Mouse (Mus musculus): ENCODE measurements around the gene Otx2.

Otx2 gene

GRCm38 (mm10) chr14:48673541-48673940 lies at the start of gene Otx2:
TSS of gene Otx2 (minus strand) at chr14:48673819.
- no peak for DNase-seq

DNA sequence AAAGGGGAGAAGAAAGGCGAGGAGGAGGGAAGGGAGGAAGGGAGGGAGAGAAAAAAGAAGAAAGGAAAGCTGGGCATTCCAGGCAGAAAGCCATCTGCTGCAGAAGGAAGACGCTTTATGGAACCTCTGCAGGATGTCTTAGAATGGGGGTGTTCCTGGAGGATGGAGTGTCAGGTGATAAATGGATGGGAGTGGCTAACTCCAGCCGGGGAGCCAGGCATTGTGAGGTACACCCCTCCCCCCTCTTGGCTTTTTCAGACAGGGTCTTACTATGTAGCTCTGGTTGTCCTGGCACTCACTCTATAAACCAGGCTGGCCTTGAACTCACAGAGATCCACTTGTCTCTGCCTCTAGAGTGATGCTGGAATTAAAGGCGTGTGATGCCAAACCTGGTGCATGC lies 49.1 kb upstream of the Otx2 start:
- DNase-seq = no peak

GRCm38 (mm10) chr14:48719296-48719695 lies 45.7 kb upstream of the Otx2 start:
- DNase-seq = no peak

DNA sequence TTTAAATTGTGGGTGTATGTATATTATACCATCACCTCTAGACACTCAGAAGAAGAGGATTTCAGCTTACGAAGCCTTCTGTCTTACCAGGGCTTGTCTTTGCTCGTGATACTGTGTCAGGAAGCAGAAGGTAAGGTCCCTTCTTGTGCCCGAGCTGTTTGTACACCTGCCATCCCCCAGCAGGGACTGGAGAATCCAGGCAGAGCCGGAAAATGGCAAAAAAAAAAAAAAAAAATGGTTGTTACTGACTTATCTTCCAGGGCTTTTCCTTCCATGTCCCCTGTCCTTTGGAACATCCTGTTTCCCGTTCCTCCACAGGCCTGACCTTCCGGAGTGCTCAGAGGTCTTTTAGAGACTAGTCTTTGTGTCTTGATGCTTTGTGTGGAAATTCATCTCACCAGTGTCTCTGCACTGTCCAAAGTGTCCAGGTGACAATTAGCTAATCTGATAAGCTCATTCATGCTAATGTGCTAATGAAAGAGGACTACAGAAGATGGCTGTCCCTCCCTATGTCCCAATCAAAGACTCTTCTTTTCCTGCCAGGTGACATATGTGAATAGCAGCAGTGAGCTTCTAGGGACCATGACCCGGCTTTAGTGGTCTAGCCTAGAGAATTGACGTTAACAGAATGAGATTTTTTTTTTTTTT lies 44.1 kb upstream of the Otx2 start:
- DNase-seq = peak; percentile 66

- no peak for DNase-seq
Measured at GRCm38 (mm10) chr14:48716456-48716855, 42.8 kb upstream of the Otx2 start.

DNA sequence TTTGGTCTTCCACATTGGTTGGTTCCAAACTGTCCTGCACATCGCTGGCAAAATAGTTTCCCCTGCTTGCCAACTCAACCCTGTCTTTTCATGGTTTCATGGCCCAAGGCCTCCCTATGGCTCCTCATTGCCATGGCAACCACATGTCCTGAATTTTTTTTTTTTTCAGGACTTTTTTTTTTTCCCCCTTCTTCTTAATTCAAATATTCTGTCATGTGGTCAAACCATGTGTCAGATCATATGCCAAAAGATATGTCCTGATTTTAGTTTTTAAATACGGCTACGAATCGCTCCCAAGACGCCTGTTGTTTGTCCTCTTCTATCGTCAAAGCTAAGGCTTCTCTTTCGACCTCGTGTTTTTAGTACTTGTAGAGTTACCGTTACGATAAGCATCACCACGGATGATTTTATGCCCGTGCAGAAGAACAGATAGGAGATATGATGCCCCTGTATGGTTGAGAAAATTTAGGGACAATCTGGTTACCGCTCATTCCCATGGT lies 37.3 kb upstream of the Otx2 start:
- peak; percentile 57 for DNase-seq

DNA sequence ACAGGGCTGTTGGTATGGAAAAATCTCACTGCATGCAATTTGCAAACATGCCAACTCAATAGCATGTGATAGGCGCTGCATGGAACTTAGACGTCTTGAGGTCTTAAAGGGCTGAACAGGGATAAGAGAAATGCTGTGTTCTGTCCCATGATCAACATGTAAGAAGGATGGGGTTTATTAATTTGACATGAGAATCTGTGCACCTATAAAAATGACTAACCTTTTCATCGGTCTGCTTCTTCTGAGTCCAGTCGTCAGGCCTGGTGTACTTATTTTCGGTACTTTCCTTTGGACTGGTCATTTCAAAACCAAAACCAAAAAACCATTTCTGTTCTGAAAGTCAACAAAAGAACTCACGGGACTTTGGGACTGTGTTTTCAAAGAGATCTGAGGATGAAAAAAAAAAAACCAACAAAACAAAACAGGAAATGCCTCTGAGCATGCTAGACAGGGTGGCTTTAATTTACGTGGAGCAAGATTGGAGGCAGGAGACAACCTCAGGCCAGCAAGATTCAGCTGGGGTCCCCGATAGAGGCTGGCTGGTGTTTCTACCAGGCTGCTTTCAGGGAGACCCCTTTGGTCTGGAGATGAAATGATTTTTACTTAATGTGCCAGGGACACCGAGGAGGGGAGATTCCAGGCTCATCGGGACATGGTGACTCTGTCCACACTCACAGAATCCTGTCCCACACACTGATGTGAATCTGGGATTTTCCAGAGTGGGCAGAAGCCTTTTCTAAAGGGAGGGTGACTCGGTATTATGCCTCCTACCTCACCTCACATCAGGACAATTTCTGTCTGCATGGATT lies 36.6 kb upstream of the Otx2 start:
- DNase-seq = peak; percentile 19

DNA sequence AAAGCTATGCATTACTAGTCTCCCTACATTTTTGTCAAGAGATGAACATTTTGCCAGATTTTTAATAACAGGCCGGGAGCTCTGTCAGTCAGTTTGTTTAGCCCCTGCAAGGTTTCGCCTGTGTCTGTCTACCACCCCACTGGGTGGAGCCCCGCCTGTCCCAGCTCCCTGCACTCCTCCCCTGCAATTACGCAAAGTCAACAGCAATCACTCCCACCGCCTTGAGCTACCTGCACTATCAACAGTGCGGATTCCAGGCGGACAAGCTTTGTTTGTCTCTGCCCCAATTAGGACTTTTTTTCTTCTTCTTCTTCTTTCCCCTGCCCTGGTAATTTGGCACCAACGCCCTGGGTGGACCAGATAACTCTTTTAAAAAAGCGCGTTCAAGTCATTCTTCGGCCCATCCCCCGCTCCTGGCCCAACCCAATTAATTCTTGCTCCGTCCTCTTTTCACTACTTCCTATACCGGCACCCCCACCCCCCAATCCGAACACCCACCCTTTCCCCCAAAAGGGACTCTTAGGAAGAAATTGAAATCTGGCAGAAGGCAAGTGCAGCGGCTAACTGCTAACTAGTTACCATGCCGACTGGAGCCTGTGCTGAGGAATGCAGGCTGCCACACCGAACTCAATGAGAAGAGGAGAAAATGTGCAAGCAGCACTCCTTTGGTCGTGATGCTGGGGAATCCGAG lies 35.9 kb upstream of the Otx2 start:
- DNase-seq = peak; percentile 32

- DNase-seq = no peak
Measured at GRCm38 (mm10) chr14:48707844-48708383, 34.3 kb upstream of the Otx2 start.

DNA sequence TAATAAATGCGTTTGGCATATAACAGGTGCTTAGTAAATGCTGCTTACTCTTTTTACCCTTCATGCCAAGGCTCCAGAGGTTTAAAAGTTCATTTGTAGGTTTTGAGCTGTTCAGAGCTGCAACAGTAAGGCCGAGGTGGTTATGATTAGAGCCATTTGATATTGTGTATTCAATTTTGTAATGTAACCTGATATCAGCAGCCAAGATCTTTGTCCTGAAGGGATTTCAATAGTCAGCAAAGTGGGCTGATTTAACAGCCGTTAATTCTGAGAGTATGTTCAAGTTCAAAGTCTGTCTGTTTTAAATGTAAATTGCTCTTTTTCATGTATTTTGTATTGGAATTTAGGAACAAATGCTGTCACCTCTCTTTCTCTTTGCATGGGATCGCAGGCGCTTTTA lies 33.8 kb upstream of the Otx2 start:
- no peak for DNase-seq

DNA sequence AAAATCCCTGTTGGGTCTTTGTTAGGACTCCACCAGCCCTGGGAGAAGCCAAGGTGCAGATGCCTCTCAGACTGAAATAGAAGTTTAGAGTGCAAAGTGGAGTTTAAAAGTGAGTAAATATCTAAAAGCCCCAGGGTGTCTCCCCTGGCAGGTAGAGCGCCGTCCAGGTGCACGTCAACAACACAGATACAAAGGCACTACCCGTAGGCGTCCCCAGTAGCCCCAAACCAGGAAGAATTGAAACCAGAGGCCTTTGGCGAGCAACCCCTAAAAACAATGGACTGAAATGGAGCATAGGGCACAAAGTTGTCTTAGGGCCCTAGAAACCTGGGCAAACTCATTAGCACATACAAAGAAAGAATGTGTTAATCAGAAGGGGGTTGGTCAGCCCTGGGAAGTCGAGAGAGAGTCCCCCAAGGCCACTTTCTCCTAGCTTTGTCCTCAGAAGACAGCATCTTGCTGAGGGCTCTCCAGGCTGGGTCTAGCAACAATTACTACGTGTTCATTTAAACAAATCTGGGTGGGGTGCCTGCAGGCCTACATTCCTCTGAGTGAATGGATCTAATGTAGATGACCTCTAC lies 27.3 kb upstream of the Otx2 start:
- DNase-seq = no peak

DNA sequence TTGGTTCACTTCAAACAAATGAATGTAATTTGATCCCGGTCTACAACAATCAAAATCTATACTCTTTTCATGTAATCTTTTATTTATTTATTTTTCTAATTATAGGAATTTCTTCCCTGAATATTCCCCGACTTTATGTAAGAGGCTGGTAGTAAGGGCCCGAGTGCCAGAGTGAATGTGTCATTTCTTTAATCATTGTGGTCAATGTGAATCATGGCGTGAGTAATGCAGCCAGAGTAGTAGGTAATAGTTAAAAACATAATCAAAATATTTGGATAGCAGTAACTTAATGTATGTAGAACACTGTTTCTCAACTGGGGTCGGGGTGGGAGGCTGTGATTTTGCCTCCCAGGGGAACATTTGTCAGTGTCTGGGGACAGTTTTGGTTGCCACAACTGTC lies 6.0 kb upstream of the Otx2 start:
- no peak for DNase-seq

- DNase-seq = no peak
Measured at GRCm38 (mm10) chr14:48678674-48679073, 5.1 kb upstream of the Otx2 start.

GRCm38 (mm10) chr14:48674036-48674831 lies 615 bp upstream of the Otx2 start:
- DNase-seq = no peak

- no peak for DNase-seq
Measured at GRCm38 (mm10) chr14:48672611-48673176, 925 bp downstream of the Otx2 start.

DNA sequence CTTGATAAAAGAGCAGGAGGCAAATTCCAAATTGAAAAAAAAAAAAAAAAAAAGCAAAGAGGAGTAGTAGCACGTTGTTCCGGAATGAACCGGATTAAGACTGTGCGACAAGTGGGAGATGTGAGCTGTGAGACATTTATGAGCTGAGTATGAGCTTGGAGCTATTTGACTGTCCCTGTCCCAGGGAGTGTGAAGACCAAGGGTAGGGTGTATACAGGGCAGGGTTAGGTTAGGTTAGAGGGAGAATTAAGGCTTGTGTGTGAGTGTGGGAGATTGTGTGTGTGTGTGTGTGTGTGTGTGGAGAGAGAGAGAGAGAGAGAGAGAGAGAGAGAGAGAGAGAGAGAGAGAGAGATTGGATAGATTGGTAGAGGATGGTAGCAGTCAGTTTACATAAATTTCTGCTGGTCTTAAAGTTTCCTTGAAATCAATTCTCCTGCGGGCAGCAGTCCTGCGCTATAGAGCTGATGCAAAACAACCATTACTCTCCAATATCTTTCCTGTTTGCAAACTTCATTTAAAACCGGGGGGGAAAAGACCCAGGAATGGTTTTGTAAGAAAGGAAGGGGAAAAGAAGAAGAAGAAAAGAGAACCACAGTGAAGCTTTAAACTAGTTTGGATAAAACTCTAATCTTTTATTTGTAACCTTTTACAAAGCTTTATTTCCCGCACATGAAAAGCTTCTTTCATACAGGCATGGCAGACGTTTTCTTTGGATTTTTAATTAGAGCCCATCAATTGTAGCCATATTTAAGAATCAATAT lies 2.0 kb downstream of the Otx2 start:
- DNase-seq = no peak

DNA sequence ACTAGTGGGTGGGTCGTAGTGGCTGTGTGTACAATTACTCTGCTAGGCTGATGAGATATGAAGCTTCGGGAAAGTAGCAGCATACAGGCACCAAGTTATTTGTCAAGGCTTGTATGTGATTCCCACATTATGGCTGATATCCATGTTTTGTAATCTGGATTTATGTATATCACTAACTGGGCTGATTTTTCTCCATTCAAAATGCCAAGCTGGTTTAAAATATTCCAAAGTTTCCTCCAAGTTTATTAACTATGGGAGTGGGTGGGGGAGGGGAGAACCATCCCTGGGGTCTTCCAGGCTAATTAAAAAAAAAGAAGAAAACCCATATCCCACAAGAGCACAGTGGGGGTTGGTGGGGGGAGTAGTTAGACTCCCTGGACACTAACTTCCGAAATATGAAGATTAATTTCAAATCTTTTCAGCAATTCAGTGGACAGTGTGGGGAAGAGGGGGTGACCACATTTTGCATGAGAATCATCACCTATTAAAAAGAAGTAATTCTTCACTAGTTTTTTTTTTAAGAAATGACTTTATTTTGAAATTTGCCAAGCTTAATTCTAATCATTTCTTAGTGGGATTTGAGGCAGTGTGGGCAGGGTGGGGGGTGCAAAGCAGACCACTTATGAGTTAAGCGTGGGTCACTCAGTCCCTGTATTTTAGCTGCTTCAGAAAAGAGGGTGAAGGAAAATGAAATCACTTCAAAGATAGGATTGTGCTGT lies 2.7 kb downstream of the Otx2 start:
- no peak for DNase-seq

GRCm38 (mm10) chr14:48670258-48670630 lies 3.4 kb downstream of the Otx2 start:
- DNase-seq = no peak

DNA sequence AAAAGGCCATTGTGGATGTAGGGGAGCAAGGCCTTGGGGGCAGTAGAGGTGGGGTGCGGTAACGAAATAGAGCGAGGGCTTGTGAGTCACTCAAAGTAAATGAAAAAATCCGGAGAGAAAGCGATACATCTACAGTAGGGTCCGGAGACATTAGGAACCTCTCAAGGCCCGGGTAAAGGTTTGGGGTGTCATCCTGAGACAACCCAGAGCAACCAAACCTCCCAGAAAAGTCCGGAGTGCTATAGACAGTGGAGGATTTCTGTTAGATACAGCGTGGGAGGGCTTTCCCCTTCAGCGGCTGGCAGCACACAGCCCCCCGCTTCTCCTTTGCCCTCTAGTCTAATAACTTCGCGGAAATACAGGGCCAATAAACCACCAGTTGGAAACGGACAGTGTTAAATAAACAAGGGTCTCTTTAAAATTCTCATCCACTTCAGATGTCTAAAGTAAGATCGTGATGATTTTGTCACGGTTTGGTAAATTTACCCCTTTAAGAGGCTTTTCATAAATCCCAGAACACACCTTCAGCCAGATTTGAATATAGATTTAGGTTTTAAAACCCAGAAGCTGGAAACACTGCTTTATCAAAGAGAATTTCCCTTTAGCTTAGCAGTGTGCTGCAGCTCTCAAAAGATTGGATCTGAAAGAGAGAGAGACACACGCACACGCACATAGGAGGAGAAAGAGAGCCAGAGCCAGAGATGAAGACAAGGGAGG lies 3.9 kb downstream of the Otx2 start:
- DNase-seq = no peak

Measured in cerebellum, adult 9-10 months (tissue).